Mouse (Mus musculus) brain, embryonic 14.5 days (tissue): Measurements from ENCODE around the gene Lsm14a. TPM values are rescaled to one million over a fixed set of nuclear protein-coding genes. Genes with fewer than 3 reads are reported as not detected.

Source experiments
- DNase-seq: peaks from one replicate; pipeline ENCODE4 v3.0.0-alpha.2; 2011; ENCODE audit warnings: low read depth
- CTCF ChIP-seq: fragments of 200-500 bp; IDR thresholded peaks from 2 replicates; pipeline ENCODE4 v1.5.1; 2012; ENCODE audit warnings: inconsistent platforms, mild to moderate bottlenecking, moderate library complexity, borderline replicate concordance; ENCODE audit not compliant: insufficient read depth, insufficient read length; ENCODE audit errors: extremely low read depth
- POLR2A ChIP-seq: fragments of 200-500 bp; IDR thresholded peaks from 2 replicates; pipeline ENCODE4 v1.6.1; 2012; ENCODE audit warnings: mild to moderate bottlenecking, inconsistent platforms, borderline replicate concordance; ENCODE audit not compliant: poor library complexity, insufficient read depth, insufficient read length, severe bottlenecking; ENCODE audit errors: extremely low read depth
- polyA plus RNA-seq: library from polyadenylated mRNA; depleted of rRNA; stranded (reverse); fragments of >200 nt; gene quantifications from 2 replicates; pipeline ENCODE4 v1.2.3, GENCODE M21; 2012

Gene Lsm14a
- polyA plus RNA-seq, 1 experiment = 83.9 TPM

GRCm38 (mm10) chr7:34324857-34325256, 68.3 kb downstream of the Lsm14a start:
- no peak for DNase-seq
- TF ChIP-seq POLR2A (no peak), CTCF (no peak)

GRCm38 (mm10) chr7:34324005-34324404, 69.1 kb downstream of the Lsm14a start:
- TF ChIP-seq POLR2A (no peak), CTCF (peak; percentile 10; the same call in 1 of the 2 replicates)

GRCm38 (mm10) chr7:34323351-34323750, 69.8 kb downstream of the Lsm14a start:
- DNase-seq = no peak
- no peak for TF ChIP-seq CTCF
- TF ChIP-seq POLR2A = no peak

More at GRCm38 (mm10) chr7:34324005-34324404, 69.1 kb downstream of the Lsm14a start:
- DNase-seq = no peak

GRCm38 (mm10) chr7:34321958-34322357, 71.2 kb downstream of the Lsm14a start:
- DNase-seq = no peak
- TF ChIP-seq POLR2A = no peak
- TF ChIP-seq CTCF = no peak

- DNase-seq = no peak
- TF ChIP-seq CTCF (no peak), POLR2A (no peak)
Observed at GRCm38 (mm10) chr7:34321119-34321518, 72.0 kb downstream of the Lsm14a start.

- peak; percentile 32 for DNase-seq
- TF ChIP-seq CTCF (no peak), POLR2A (no peak)
Observed at GRCm38 (mm10) chr7:34319957-34320356, 73.2 kb downstream of the Lsm14a start.

GRCm38 (mm10) chr7:34319123-34319522, 74.0 kb downstream of the Lsm14a start:
- TF ChIP-seq POLR2A = no peak
- no peak for TF ChIP-seq CTCF
- no peak for DNase-seq

- TF ChIP-seq CTCF (no peak), POLR2A (no peak)
- peak; percentile 29 for DNase-seq
Observed at GRCm38 (mm10) chr7:34317901-34318476, 75.1 kb downstream of the Lsm14a start.

GRCm38 (mm10) chr7:34313443-34313875, 79.7 kb downstream of the Lsm14a start, which contains the start of gene 4931406P16Rik:
TSS of gene 4931406P16Rik (minus strand) at chr7:34313551.
- TF ChIP-seq POLR2A (peak; percentile 94), CTCF (no peak)
- DNase-seq = peak; percentile 92

- peak; percentile 28 for DNase-seq
- TF ChIP-seq CTCF = no peak
- no peak for TF ChIP-seq POLR2A
Observed at GRCm38 (mm10) chr7:34312786-34313442, 80.2 kb downstream of the Lsm14a start.

GRCm38 (mm10) chr7:34309186-34309764, 83.8 kb downstream of the Lsm14a start:
- TF ChIP-seq CTCF (no peak), POLR2A (no peak)
- no peak for DNase-seq

- DNase-seq = no peak
- TF ChIP-seq CTCF = no peak
- no peak for TF ChIP-seq POLR2A
Observed at GRCm38 (mm10) chr7:34308586-34308985, 84.5 kb downstream of the Lsm14a start.

GRCm38 (mm10) chr7:34305454-34305853, 87.7 kb downstream of the Lsm14a start:
- DNase-seq = no peak
- TF ChIP-seq POLR2A (no peak), CTCF (no peak)
